Mouse (Mus musculus): ENCODE measurements at regions not wholly inside any gene's neighbourhood (a gene's known extent, or its start where the extent isn't known, plus 50 kb on each side); places are given as distances from the start of the nearest gene placed in this dataset.

DNA sequence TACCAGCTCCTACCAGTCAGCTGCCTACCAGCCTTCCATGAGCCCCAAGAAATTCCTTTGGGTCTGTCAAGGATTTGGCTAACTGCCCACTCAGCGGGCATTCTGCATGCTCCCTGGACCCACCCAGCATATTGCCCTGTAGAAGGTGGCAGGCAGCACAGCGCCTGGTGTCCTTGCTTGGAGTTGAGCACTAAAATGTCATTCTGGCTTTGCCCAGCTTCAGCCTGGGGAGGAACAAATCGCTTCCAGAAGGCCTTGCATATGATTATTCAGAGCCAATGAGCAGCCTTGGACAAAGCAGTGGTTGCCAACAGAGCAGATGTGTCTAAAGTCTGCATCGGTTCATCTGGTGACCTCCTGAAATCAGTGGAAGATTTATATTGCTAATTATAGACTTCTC is 103.8 kb downstream of the Olig3 start:
- no peak overlapping the region for H3K4me2 ChIP-seq
- H3K27ac ChIP-seq: no peak overlapping the region

DNA sequence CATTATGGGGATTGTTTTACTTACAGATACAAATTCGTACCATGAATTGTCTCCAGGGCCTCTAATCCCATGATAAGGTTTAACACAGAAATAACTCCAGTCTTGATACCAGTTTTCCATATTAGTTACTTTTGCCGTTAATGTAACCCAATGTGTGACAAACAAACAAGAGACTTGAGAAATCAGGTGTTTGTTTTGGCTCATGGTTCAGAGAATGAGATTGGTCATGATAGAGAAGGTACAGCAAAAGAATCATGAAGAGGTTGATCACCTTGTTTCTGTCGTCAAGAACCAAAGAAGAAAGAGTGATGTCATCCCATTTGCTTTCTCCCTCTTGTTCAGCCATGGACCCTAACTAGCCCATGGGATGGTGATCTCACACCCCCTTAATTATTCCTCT is 107.5 kb downstream of the Olig3 start:
- 0 out of 2 replicates have a peak, but pooled peaks cover 2% of the 10 kb centered on the region for H3K4me1 ChIP-seq
- WGBS: 71% methylated on average over 3 of the region's 3 CpGs
- no peaks in the 10 kb centered on the region for H3K36me3 ChIP-seq
- ATAC-seq (ENCODE audit: insufficient read depth, low FRiP score, low read depth): no peak
- no peak overlapping the region for H3K9ac ChIP-seq
- H3K4me3 ChIP-seq (replicated peaks): no peak overlapping the region
- H3K27ac ChIP-seq: no peak overlapping the region
- no peaks in the 10 kb centered on the region for H3K9me3 ChIP-seq
- no peaks in the 10 kb centered on the region for H3K27me3 ChIP-seq (replicated peaks)
- no peak overlapping the region for H3K4me2 ChIP-seq

More for the DNA sequence above, 103.8 kb downstream of the Olig3 start:
- Histone ChIP-seq H3K4me3 (replicated peaks) (no peak overlapping the region), H3K36me3 (no peaks in the 10 kb centered on the region), H3K4me1 (0 out of 2 replicates have a peak, but pooled peaks cover 2% of the 10 kb centered on the region), H3K27me3 (replicated peaks) (no peaks in the 10 kb centered on the region), H3K9me3 (no peaks in the 10 kb centered on the region), H3K9ac (no peak overlapping the region)
- no peak for ATAC-seq (ENCODE audit: insufficient read depth, low FRiP score, low read depth)
- WGBS: 72% methylated on average over 4 of the region's 4 CpGs

DNA sequence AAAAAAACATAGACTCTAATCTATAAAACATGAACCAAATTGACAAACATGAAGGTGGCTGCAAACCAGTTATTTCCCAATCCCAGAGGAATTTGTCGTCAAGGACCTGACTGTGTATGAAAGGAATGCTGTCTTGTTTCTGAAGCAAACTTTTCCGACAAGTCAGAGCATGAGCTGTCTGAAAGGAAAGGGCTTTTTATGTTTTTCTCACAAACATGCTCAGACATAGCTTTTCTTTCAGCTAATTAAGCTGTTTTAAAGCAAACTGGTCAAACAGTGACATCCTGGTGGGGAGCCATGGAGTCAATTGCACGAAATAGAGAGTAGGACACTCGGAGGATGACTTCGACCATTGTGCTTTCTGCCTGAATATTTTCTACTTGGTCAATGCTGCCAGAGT is 108.2 kb downstream of the Olig3 start:
- no peak overlapping the region for H3K4me2 ChIP-seq
- no peak overlapping the region for H3K4me3 ChIP-seq (replicated peaks)
- H3K27ac ChIP-seq: no peak overlapping the region
- no peaks in the 10 kb centered on the region for H3K36me3 ChIP-seq
- H3K9ac ChIP-seq: no peak overlapping the region
- H3K27me3 ChIP-seq (replicated peaks): no peaks in the 10 kb centered on the region
- H3K9me3 ChIP-seq: no peaks in the 10 kb centered on the region
- H3K4me1 ChIP-seq: 0 out of 2 replicates have a peak, but pooled peaks cover 2% of the 10 kb centered on the region
- no peak for ATAC-seq (ENCODE audit: insufficient read depth, low FRiP score, low read depth)
- WGBS: 64% methylated on average over 5 of the region's 5 CpGs

DNA sequence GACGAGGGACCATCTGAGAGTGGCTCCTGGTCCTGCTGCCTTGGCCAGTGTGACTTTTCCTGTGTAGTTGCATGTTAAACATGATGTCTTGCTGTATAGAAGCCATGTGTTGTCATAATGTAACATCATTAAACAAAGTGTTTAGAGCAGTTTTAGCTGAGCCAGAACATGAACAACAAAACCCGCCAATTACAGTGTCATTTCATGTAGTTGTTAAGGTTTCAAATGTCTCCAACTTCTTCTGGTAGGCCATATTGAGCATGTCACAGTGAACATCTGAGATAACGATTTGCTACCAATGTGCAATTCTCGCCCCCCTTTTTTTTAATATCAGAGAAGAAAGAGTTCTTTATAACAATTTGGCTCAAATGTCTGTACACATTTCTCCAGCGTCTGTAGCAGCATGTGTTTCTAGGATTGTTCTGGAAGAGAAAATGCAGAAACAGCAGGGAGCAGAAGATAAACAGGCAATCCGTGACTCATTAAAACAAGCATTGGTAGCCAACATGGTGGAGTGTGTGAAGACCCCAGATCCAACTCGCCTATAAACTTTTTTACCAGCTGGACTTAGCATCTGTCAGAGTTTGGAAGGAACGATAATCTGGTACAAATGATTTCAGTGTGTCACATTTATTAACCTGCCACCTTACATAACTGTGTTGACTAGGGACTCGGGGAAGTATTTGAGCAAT is 115.2 kb downstream of the Olig3 start:
- no peaks in the 10 kb centered on the region for H3K36me3 ChIP-seq
- H3K4me2 ChIP-seq: no peak overlapping the region
- H3K27me3 ChIP-seq (replicated peaks): no peaks in the 10 kb centered on the region
- H3K27ac ChIP-seq: no peak overlapping the region
- 62% methylated on average over 9 of the region's 9 CpGs for WGBS
- H3K4me3 ChIP-seq (replicated peaks): no peak overlapping the region
- H3K9me3 ChIP-seq: no peaks in the 10 kb centered on the region
- no peaks in the 10 kb centered on the region for H3K4me1 ChIP-seq
- H3K9ac ChIP-seq: no peak overlapping the region
- no peak for ATAC-seq (ENCODE audit: insufficient read depth, low FRiP score, low read depth)

DNA sequence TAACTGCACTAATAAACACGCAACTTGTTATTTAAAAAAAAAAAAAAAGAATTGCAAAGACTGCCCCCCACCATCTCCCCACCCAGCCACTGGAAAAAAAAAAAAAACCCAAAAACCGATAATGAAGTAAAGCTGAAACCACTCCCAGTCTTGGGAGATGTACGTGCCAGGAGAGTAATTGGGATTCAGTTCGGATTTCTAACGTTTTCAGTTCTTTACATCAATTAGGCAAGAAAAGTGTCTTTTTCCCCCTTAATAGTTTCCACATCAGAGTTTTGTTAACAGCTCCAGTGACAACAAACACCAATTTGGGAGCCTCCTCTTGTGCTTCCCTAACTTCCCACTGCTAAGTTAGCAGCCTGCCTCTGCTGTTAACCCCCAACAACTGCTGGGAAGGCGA is 115.7 kb downstream of the Olig3 start:
- H3K27me3 ChIP-seq (replicated peaks): no peaks in the 10 kb centered on the region
- H3K4me2 ChIP-seq: no peak overlapping the region
- H3K9me3 ChIP-seq: no peaks in the 10 kb centered on the region
- no peak overlapping the region for H3K27ac ChIP-seq
- no peak for ATAC-seq (ENCODE audit: insufficient read depth, low FRiP score, low read depth)
- no peaks in the 10 kb centered on the region for H3K36me3 ChIP-seq
- no peak overlapping the region for H3K4me3 ChIP-seq (replicated peaks)
- 50% methylated on average over 6 of the region's 6 CpGs for WGBS
- no peaks in the 10 kb centered on the region for H3K4me1 ChIP-seq
- H3K9ac ChIP-seq: no peak overlapping the region

DNA sequence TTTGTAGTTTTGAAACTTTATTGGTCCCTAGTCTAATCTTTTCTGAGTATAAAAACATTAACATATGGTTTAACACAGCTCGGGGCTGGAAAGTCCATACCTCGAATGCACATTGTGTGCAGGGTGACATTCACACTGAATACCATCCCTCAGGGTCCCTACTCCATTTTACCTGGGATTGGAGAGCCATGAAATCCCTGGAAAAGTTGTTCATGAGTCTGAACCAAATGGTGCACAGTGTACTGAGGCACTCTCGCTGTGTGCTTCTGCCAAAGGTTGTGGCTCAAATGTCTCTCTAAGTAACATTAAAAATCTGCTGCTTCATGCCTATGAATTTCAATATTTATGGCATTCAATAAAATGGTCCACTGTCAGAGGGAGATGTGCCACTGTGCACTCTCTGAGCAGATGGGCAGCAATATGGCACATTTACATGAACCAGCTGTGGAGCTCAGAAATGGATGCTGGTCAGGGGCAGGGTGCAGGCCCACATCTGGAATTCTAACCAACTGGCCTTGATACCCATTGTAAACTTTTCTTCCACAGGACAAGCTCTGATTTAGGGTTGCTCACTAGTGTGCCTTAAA is 116.7 kb downstream of the Olig3 start:
- no peaks in the 10 kb centered on the region for H3K9me3 ChIP-seq
- H3K27me3 ChIP-seq (replicated peaks): no peaks in the 10 kb centered on the region
- no peaks in the 10 kb centered on the region for H3K4me1 ChIP-seq
- no peak overlapping the region for H3K4me2 ChIP-seq
- H3K4me3 ChIP-seq (replicated peaks): no peak overlapping the region
- H3K27ac ChIP-seq: no peak overlapping the region
- no peaks in the 10 kb centered on the region for H3K36me3 ChIP-seq
- 79% methylated on average over 3 of the region's 3 CpGs for WGBS
- H3K9ac ChIP-seq: no peak overlapping the region
- ATAC-seq (ENCODE audit: insufficient read depth, low FRiP score, low read depth): no peak

DNA sequence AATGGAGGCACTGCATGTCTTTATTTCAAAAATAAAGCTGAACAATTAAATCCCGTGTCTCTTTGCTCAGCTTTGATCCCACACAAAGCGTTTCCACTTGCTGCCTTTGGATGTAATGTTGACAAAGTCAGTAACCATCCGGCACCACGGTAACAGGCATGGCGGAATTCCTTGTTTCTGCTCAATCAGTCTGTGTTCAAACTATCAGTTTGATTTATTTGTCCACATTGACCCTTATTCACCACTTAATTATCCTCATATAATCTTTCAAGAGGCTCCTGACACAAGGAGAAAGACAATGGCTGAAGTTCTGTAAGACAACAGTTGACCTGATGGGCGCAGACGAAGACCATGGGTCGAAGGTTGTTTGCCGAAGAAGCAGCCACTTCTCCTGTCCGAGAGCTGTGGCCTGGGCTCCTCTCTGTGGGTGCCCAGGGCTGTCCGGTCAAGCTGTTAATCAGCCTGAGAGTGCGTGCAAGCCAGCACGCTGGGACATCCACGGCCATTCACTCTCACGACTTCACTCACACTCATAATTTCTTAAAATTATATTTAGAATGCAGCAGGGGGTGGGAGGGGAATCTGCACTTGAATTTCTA is 106.1 kb upstream of the Ifngr1 start:
- WGBS: 44% methylated on average over 15 of the region's 15 CpGs
- H3K9me3 ChIP-seq: no peaks in the 10 kb centered on the region
- no peaks in the 10 kb centered on the region for H3K4me1 ChIP-seq
- H3K36me3 ChIP-seq: no peaks in the 10 kb centered on the region
- no peaks in the 10 kb centered on the region for H3K27me3 ChIP-seq (replicated peaks)
- H3K4me2 ChIP-seq: no peak overlapping the region
- H3K27ac ChIP-seq: no peak overlapping the region
- no peak overlapping the region for H3K9ac ChIP-seq
- no peak for ATAC-seq (ENCODE audit: insufficient read depth, low FRiP score, low read depth)
- H3K4me3 ChIP-seq (replicated peaks): no peak overlapping the region

DNA sequence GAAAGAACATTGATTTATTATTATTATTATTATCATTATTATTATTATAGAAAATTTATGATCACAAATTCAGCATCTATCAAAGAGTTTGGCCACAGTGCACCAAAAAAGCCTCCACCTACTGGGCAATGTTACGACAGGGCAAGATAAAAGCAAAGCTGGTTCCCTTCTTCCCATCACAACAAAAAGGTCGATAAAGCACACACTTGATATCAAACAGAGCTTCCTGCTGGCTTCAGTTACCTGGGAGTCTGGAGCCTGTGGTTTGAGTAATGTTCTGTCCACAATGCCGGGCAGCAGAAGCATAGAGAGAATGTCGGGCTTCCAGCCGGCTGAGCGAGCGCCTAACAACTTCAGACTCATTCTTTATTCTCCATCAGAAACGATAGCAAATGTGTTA is 101.2 kb upstream of the Ifngr1 start:
- ATAC-seq (ENCODE audit: insufficient read depth, low FRiP score, low read depth): no peak

DNA sequence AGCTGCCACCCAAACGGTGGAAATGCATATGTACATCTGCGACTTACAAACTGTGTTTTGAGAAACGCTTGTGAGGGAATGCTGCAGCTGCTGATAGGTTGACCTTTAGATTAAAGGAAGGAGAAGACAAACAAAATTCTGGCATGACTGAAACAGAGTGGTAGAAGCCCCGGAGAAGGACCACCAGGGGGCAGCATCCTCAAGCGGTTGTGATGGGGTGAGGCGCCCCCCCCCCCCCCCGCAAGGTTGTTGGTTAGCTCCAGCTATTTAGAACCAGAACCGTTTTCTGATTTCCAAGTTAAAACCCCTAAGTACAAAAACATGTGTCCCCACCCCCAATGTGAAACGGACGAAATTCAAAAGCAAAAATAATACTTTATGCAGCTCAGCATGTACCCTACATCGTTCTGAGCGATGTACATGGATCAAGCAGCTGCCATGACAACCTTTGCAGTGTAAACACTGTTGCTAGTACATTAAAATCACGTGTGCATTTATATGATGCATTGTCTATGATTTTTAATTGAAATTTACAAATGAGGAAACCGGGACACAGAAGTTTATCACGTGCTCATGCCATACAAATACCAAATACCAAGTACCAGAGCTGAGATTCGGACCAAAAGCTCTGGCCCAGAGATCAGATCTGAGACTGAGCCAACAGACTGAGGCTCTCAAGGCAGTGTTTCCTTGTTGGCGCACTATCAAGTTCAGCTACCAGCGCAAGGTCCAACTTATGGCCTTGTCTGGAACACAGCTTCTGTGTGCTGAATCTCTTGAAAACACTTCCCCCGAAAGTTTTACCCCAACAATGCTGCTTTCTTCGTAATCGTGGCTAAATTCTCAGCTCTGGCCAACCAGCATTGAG is 100.0 kb upstream of the Ifngr1 start:
- H3K4me2 ChIP-seq: no peak overlapping the region
- H3K36me3 ChIP-seq: no peaks in the 10 kb centered on the region
- WGBS: 51% methylated on average over 21 of the region's 21 CpGs
- H3K4me1 ChIP-seq: 0 out of 2 replicates have a peak, but pooled peaks cover 6% of the 10 kb centered on the region
- no peak overlapping the region for H3K27ac ChIP-seq
- H3K4me3 ChIP-seq (replicated peaks): no peak overlapping the region
- H3K9ac ChIP-seq: no peak overlapping the region
- H3K27me3 ChIP-seq (replicated peaks): no peaks in the 10 kb centered on the region
- no peaks in the 10 kb centered on the region for H3K9me3 ChIP-seq
- no peak for ATAC-seq (ENCODE audit: insufficient read depth, low FRiP score, low read depth)

More for the DNA sequence above, 101.2 kb upstream of the Ifngr1 start:
- Histone ChIP-seq H3K27ac (no peak overlapping the region), H3K4me2 (no peak overlapping the region), H3K9me3 (no peaks in the 10 kb centered on the region), H3K27me3 (replicated peaks) (no peaks in the 10 kb centered on the region), H3K36me3 (no peaks in the 10 kb centered on the region), H3K9ac (no peak overlapping the region), H3K4me3 (replicated peaks) (no peak overlapping the region), H3K4me1 (0 out of 2 replicates have a peak, but pooled peaks cover 6% of the 10 kb centered on the region)
- 29% methylated on average over 8 of the region's 8 CpGs for WGBS

DNA sequence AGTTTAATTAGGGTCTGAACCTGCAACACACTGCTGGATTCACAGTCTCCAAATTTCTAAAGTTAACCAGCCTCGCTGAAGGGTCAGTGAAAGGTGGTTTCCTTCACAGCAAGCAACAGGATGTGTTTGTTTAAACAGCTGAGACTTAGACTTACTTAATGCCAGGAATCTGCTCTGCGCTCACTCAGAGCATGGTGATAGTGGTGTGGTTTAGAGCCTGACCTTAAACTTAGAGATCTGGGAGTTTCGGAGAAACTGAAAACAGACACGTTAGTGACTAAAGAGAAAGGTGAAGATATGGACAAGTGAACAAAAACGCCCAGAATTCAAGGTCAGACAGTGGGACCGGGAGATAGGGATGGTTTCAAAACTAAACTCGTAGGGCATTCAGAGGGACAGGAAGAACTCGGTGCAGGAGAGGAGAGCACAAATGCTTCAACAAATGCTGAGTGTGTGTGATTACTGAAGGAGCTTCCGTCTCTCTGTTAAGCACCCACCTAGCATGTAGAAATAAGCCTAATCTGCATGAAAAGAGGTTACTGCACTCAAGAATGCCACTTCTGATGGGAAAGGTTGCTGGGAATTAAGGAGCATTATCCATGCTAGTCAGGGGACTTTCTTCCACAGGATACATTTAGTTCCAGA is 97.2 kb upstream of the Ifngr1 start:
- Histone ChIP-seq H3K4me2 (peak overlapping the region; percentile 3; the same call in 1 of the 2 replicates), H3K4me3 (replicated peaks) (no peak overlapping the region), H3K27me3 (replicated peaks) (no peaks in the 10 kb centered on the region), H3K27ac (no peak overlapping the region), H3K36me3 (no peaks in the 10 kb centered on the region), H3K9me3 (no peaks in the 10 kb centered on the region), H3K4me1 (0 out of 2 replicates have a peak, but pooled peaks cover 6% of the 10 kb centered on the region), H3K9ac (no peak overlapping the region)
- ATAC-seq (ENCODE audit: insufficient read depth, low FRiP score, low read depth): no peak
- WGBS: 13% methylated on average over 9 of the region's 9 CpGs

DNA sequence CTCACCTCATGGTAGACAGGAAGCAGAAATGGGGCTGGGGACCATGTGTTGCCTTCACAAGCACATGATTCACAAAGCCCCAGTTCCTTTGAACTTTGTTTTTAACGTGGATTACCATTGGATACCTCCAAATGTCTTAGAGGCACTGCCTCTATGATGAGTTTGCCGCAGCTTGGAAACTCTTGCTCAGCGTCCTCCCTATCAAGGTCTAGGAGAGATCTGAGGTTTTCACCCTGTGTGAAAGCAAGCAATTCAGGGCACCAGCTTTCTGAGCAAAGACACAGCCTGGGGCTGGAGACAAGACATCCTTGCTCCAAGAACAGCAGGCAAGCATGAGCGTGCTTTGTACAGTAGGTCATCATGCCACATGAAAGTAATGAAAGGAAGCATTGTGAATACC is 93.6 kb upstream of the Ifngr1 start:
- H3K4me3 ChIP-seq (replicated peaks): no peak overlapping the region
- no peak overlapping the region for H3K9ac ChIP-seq
- no peak for ATAC-seq (ENCODE audit: insufficient read depth, low FRiP score, low read depth)
- H3K4me1 ChIP-seq: 0 out of 2 replicates have a peak, but pooled peaks cover 6% of the 10 kb centered on the region
- H3K27me3 ChIP-seq (replicated peaks): no peaks in the 10 kb centered on the region
- 87% methylated on average over 4 of the region's 4 CpGs for WGBS
- H3K9me3 ChIP-seq: no peaks in the 10 kb centered on the region
- no peak overlapping the region for H3K27ac ChIP-seq
- H3K36me3 ChIP-seq: no peaks in the 10 kb centered on the region
- H3K4me2 ChIP-seq: no peak overlapping the region

Data from stomach, embryonic 15.5 days (tissue).